Mouse (Mus musculus) heart, adult 2 months (tissue): ENCODE measurements at regions not wholly inside any gene's neighbourhood (a gene's known extent, or its start where the extent isn't known, plus 50 kb on each side); places are given as distances from the start of the nearest gene placed in this dataset.

Experiments
- CTCF ChIP-seq: fragments of 200-600 bp; IDR thresholded peaks from 2 replicates; pipeline ENCODE4 v1.8.1; 2022; ENCODE audit warnings: antibody characterized with exemption, mild to moderate bottlenecking, moderate library complexity
- POLR2A ChIP-seq: fragments of 200-500 bp; IDR thresholded peaks from 2 replicates; pipeline ENCODE4 v1.6.1; 2011; ENCODE audit warnings: mild to moderate bottlenecking, low read depth, low read length, control low read depth; ENCODE audit not compliant: insufficient read depth

- TF ChIP-seq CTCF (no peak), POLR2A (no peak)
Observed at GRCm38 (mm10) chr15:102780626-102781025, 58.6 kb upstream of the Calcoco1 start.
